Mouse (Mus musculus): ENCODE data around the gene Mettl27.

DNA sequence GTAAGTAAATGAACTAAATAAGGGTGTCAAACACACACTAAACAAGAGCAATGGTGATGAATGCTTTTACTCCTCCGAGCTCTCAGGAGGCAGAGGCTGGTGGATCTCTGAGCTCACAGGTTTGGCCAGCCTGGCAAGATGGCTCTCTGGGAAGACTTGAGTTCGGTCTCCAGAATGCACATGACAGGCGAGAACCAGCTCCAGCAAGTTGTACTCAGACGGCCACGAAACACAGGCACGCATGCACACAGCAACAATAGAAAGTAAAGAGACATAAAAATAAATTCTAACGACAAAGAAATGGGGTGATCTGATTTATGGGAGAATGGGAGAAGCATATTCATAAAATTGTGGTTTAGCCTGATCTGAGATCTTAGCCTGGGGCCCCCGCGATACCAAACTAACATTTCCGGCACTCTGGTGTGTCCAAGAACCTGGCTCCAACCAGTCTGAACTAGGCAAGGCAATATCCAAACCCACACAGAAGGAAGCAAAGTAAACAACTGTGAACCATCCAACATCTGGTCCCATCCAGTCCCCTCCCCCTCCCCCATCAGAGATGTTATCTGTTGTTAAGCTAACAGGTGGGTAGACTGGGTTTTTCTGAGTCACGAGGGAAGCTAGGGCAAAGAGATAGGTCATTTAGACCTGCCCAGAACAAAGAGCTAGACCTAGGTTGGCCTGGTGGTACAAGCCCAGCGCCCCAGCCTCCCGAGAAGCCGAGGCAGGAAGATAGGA, 9.5 kb downstream of the Mettl27 start:
- TF ChIP-seq CTCF (IDR thresholded peaks at IDR 0.05; ENCODE audit: borderline replicate concordance, insufficient read depth, low read length), result no peak
- TF ChIP-seq POLR2A (IDR thresholded peaks at IDR 0.05; ENCODE audit: low read depth, low read length), result no peak

All from embryonic fibroblast, embryonic 13.5 days (primary cell).